Mouse (Mus musculus) lung, embryonic 15.5 days (tissue): ENCODE measurements around the gene Tfr2. TPM values are rescaled to one million over a fixed set of nuclear protein-coding genes. Genes with fewer than 3 reads are reported as not detected.

ENCODE experiments used
- ATAC-seq: fragments of 200-750 bp; cut with Nextera tagmentation; 2 replicates; pipeline ENCODE4 v1.8.0; 2017; ENCODE audit warnings: moderate number of reproducible peaks, borderline replicate concordance; ENCODE audit not compliant: low FRiP score, low TSS enrichment; ENCODE audit errors: extremely low read depth
- H3K27ac ChIP-seq: fragments of 300-500 bp; sonication (generic); 2 replicates; pipeline ENCODE4 v1.5.1; 2015; ENCODE audit warnings: moderate library complexity, mild to moderate bottlenecking, inconsistent platforms
- H3K27me3 ChIP-seq: fragments of 300-500 bp; sonication (generic); 2 replicates; pipeline ENCODE4 v1.6.1; 2015; ENCODE audit warnings: inconsistent platforms
- H3K36me3 ChIP-seq: fragments of 300-500 bp; sonication (generic); 2 replicates; pipeline ENCODE4 v1.6.1; 2015; ENCODE audit warnings: inconsistent platforms
- H3K4me1 ChIP-seq: fragments of 300-500 bp; sonication (generic); 2 replicates; pipeline ENCODE4 v1.6.1; 2015; ENCODE audit warnings: inconsistent platforms
- H3K4me2 ChIP-seq: fragments of 300-500 bp; sonication (generic); 2 replicates; pipeline ENCODE4 v1.6.1; 2015; ENCODE audit warnings: inconsistent platforms, mild to moderate bottlenecking, moderate library complexity
- H3K4me3 ChIP-seq: fragments of 300-500 bp; sonication (generic); 2 replicates; pipeline ENCODE4 v1.5.1; 2015; ENCODE audit warnings: mild to moderate bottlenecking, inconsistent platforms
- H3K9ac ChIP-seq: fragments of 300-500 bp; sonication (generic); 2 replicates; pipeline ENCODE4 v1.6.1; 2015; ENCODE audit warnings: inconsistent platforms
- H3K9me3 ChIP-seq: fragments of 300-500 bp; sonication (generic); 2 replicates; pipeline ENCODE4 v1.6.1; 2016; ENCODE audit warnings: inconsistent platforms
- WGBS: fragments of 180-500 bp; shearing (Covaris S2); methylation state at CpG from one replicate; pipeline ENCODE4 v1.1.7; 2015; 5-methylcytosine and 5-hydroxymethylcytosine counted together
- microRNA-seq: library from miRNA; unstranded; fragments of <30 nt; microRNA quantifications from one replicate; pipeline ENCODE4, GENCODE M21; 2016
- polyA plus RNA-seq: library from polyadenylated mRNA; unstranded; fragments of >200 nt; fragmentation: Nextera tagmentation; extraction: Ambion mirVana; gene quantifications from 2 replicates; pipeline ENCODE4 v1.2.1, GENCODE M21; 2015

Gene Tfr2
- polyA plus RNA-seq, 1 experiment from 2014 or later, result 0.31 TPM

- H3K27me3 ChIP-seq, result no peaks in the 10 kb centered on the region
- peaks cover 47% of the 10 kb centered on the region for H3K4me1 ChIP-seq
- H3K9ac ChIP-seq, result peak overlapping the region; percentile 77
- peak overlapping the region; percentile 98 for H3K27ac ChIP-seq
- WGBS, result 8% methylated on average over 6 of the region's 6 CpGs
- H3K4me2 ChIP-seq, result peak overlapping the region; percentile 76
- H3K36me3 ChIP-seq, result peaks cover 15% of the 10 kb centered on the region
- peak overlapping the region; percentile 83 for H3K4me3 ChIP-seq
- no peak for ATAC-seq
- no peaks in the 10 kb centered on the region for H3K9me3 ChIP-seq
Measured at GRCm38 (mm10) chr5:137629906-137630545, 60.4 kb downstream of the Tfr2 start.

GRCm38 (mm10) chr5:137630602-137631001, 61.0 kb downstream of the Tfr2 start:
- Histone ChIP-seq H3K9ac (peak overlapping the region; percentile 77), H3K27me3 (no peaks in the 10 kb centered on the region), H3K4me2 (peak overlapping the region; percentile 76), H3K27ac (peak overlapping the region; percentile 98), H3K4me3 (peak overlapping the region; percentile 83), H3K4me1 (peaks cover 47% of the 10 kb centered on the region), H3K9me3 (no peaks in the 10 kb centered on the region), H3K36me3 (peaks cover 21% of the 10 kb centered on the region)
- no peak for ATAC-seq
- WGBS, result 12% methylated on average over 3 of the region's 3 CpGs

- Histone ChIP-seq H3K36me3 (peaks cover 27% of the 10 kb centered on the region), H3K4me3 (peak overlapping the region; percentile 83), H3K9me3 (no peaks in the 10 kb centered on the region), H3K27ac (peak overlapping the region; percentile 98), H3K27me3 (no peaks in the 10 kb centered on the region), H3K4me1 (peaks cover 47% of the 10 kb centered on the region), H3K9ac (peak overlapping the region; percentile 77), H3K4me2 (peak overlapping the region; percentile 76)
- ATAC-seq, result no peak
- WGBS, result 55% methylated on average over 9 of the region's 9 CpGs
Measured at GRCm38 (mm10) chr5:137631171-137631570, 61.5 kb downstream of the Tfr2 start.

- Histone ChIP-seq H3K27me3 (no peaks in the 10 kb centered on the region), H3K36me3 (peaks cover 31% of the 10 kb centered on the region), H3K4me3 (peak overlapping the region; percentile 83; the same call in 1 of the 2 replicates), H3K4me2 (peak overlapping the region; percentile 76), H3K9ac (peak overlapping the region; percentile 77; the same call in 1 of the 2 replicates), H3K9me3 (no peaks in the 10 kb centered on the region), H3K4me1 (peaks cover 47% of the 10 kb centered on the region), H3K27ac (peak overlapping the region; percentile 98)
- WGBS, result 44% methylated on average over 4 of the region's 4 CpGs
- ATAC-seq, result no peak
Measured at GRCm38 (mm10) chr5:137631591-137631990, 62.0 kb downstream of the Tfr2 start.

- no peak for ATAC-seq
- peak overlapping the region; percentile 24; the same call in 1 of the 2 replicates for H3K27ac ChIP-seq
- no peak overlapping the region for H3K4me3 ChIP-seq
- H3K27me3 ChIP-seq, result no peaks in the 10 kb centered on the region
- H3K4me2 ChIP-seq, result no peak overlapping the region
- peaks cover 50% of the 10 kb centered on the region for H3K36me3 ChIP-seq
- peaks cover 38% of the 10 kb centered on the region for H3K4me1 ChIP-seq
- WGBS, result 66% methylated on average over 12 of the region's 12 CpGs
- H3K9me3 ChIP-seq, result no peaks in the 10 kb centered on the region
- no peak overlapping the region for H3K9ac ChIP-seq
Measured at GRCm38 (mm10) chr5:137633397-137634084, 63.9 kb downstream of the Tfr2 start.

Small RNA genes lying within 50 kb of the gene (microRNA-seq; reads per million reads assigned to microRNA genes)
- not detected for gene Mir6418

Other genes with a start within 250 kb of the Tfr2 start
- gene Slc12a9, start 236.2 kb upstream of the Tfr2 start, polyA plus RNA-seq, result 12.0 and 13.0 TPM in 2 replicates
- 57.5 and 58.9 TPM in 2 replicates for gene Ephb4, start 219.7 kb upstream of the Tfr2 start, polyA plus RNA-seq
- 0.26 and 0.35 TPM in 2 replicates for gene Zan, start 92.8 kb upstream of the Tfr2 start, polyA plus RNA-seq
- gene Pop7, start 67.3 kb upstream of the Tfr2 start, polyA plus RNA-seq, result 54.1 and 58.4 TPM in 2 replicates
- gene Gigyf1, start 51.3 kb upstream of the Tfr2 start, polyA plus RNA-seq, result 11.8 and 12.1 TPM in 2 replicates
- gene Epo, start 36.6 kb upstream of the Tfr2 start, polyA plus RNA-seq, result 0.55 and 0.66 TPM in 2 replicates
- 414 and 437 TPM in 2 replicates for gene Gnb2, start 36.3 kb upstream of the Tfr2 start, polyA plus RNA-seq
- 0.24 and 0.71 TPM in 2 replicates for gene Actl6b, start 16.3 kb upstream of the Tfr2 start, polyA plus RNA-seq
- 31.6 and 32.8 TPM in 2 replicates for gene Mospd3, start 31.2 kb downstream of the Tfr2 start, polyA plus RNA-seq
- 130 TPM in 2 replicates for gene Pcolce, start 43.9 kb downstream of the Tfr2 start, polyA plus RNA-seq
- 0.08 and 0.21 TPM in 2 replicates for gene Fbxo24, start 59.2 kb downstream of the Tfr2 start, polyA plus RNA-seq
- gene Lrch4, start 59.3 kb downstream of the Tfr2 start, polyA plus RNA-seq, result 35.7 and 37.1 TPM in 2 replicates
- 9.4 and 9.6 TPM in 2 replicates for gene Gm20605, start 59.3 kb downstream of the Tfr2 start, polyA plus RNA-seq
- 6.5 and 8.3 TPM in 2 replicates for gene Sap25, start 71.5 kb downstream of the Tfr2 start, polyA plus RNA-seq
- gene Irs3, start 75.9 kb downstream of the Tfr2 start, polyA plus RNA-seq, result 0.06 TPM in 1 of 2 replicates, not detected in the other
- gene Agfg2, start 114.9 kb downstream of the Tfr2 start, polyA plus RNA-seq, result 15.5 and 16.7 TPM in 2 replicates
- gene Nyap1, start 171.8 kb downstream of the Tfr2 start, polyA plus RNA-seq, result 1.6 and 1.8 TPM in 2 replicates
- gene Tsc22d4, start 175.9 kb downstream of the Tfr2 start, polyA plus RNA-seq, result 136 and 150 TPM in 2 replicates
- 33.7 and 33.9 TPM in 2 replicates for gene Ppp1r35, start 209.0 kb downstream of the Tfr2 start, polyA plus RNA-seq
- gene Mepce, start 217.8 kb downstream of the Tfr2 start, polyA plus RNA-seq, result 11.5 and 12.3 TPM in 2 replicates
- 23.1 and 28.2 TPM in 2 replicates for gene Zcwpw1, start 218.0 kb downstream of the Tfr2 start, polyA plus RNA-seq